Mouse (Mus musculus) megakaryocyte-erythroid progenitor cell, adult 5-6 weeks (primary cell): ENCODE data around the gene Errfi1. TPM values are rescaled to one million over a fixed set of nuclear protein-coding genes. Genes with fewer than 3 reads are reported as not detected.

Experiments
- ATAC-seq: replicated peaks from 2 replicates; pipeline ENCODE4 v1.8.0; 2016; ENCODE audit warnings: mild to moderate bottlenecking, inconsistent platforms; ENCODE audit not compliant: severe bottlenecking, poor library complexity, low FRiP score, low TSS enrichment
- total RNA-seq, 2 experiments: library from RNA; stranded (forward) in 1 of 2; stranded (reverse) in 1 of 2; fragments of 200-1000, 215-1000 nt in 1 of 2; fragments of >200 nt in 1 of 2; fragmentation: Nextera tagmentation in 1 of 2; gene quantifications; 2 replicates each; pipeline ENCODE4 v1.2.3; 2014 to 2017

Gene Errfi1
- total RNA-seq, 2 experiments from 2014 or later: 1.2 TPM; not detected in 1

DNA sequence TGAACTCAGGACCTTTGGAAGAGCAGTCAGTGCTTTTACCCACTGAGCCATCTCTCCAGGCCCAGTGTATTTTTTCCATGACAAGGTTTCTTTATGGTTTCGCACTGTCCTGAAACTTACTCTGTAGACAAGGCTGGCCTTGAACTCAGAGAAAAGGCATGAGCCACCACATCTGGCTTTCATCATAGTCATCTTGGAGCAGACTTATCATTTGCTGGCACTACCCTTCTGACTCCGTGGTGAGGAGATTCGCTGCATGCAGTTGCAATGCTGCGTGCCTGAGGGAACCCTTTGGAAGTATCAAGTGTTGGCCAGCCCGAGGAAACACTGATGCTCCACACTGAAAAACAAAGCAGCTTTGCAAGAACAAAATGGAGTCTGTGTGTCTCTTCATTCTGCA lies 11.7 kb upstream of the Errfi1 start:
- ATAC-seq: no peak

DNA sequence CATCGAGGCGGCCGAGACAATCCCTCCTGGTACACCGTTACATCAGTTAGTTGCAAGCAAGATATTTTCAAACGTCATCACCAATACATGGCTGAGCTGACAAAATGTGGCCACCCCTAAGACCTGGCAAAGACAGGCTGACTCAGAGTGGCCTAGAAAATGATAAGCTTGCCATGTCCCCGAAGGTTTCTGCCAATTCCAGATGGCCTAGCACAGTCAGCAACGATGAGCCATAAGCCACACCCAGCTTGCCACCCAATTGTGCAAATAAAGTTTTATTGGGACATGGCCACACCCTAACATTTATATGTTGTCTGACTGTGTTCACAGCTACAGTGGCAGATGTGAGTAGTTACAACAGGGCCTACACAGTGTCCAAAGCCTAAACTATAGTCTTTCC lies 10.5 kb upstream of the Errfi1 start:
- no peak for ATAC-seq

GRCm38 (mm10) chr4:150846316-150846715 lies 7.4 kb upstream of the Errfi1 start:
- ATAC-seq: no peak

DNA sequence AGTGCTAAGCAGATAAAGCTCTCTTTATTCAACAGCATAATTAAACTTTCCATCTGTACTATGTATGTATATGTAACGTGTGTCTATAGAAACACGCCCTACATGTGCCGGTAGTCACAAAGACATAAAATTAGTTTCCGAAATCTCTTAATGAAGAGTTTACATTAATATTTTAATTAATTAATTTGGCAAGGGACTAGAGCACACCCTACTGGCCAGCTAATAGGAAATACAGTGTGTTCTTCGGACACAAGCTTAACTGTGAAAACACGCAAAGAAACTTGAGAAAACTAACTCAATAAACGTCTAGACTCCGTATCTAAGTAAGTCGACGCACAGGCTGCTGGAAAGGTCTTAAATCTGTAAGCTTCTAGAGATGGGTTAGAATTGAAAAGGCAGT lies 3.8 kb upstream of the Errfi1 start:
- ATAC-seq: no peak

DNA sequence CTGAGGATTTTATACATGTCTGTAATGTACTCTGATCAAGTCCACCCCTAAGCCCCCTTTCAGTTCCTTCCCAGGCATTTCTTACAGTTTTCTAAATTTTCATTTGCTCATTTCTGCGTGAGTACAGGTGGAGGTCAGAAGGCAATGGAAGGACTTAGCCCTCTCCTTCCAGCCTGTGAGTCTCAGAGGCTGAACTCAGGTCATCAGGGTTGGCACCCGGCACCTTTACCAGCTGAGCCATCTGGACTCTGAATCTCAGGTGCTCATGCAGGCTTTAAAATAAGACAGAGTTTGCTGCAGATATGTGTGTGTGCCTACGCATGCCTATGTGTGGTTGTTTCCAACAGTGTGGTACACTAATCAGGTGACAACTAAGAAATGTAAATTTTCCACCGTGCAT lies 2.8 kb upstream of the Errfi1 start:
- ATAC-seq: no peak

DNA sequence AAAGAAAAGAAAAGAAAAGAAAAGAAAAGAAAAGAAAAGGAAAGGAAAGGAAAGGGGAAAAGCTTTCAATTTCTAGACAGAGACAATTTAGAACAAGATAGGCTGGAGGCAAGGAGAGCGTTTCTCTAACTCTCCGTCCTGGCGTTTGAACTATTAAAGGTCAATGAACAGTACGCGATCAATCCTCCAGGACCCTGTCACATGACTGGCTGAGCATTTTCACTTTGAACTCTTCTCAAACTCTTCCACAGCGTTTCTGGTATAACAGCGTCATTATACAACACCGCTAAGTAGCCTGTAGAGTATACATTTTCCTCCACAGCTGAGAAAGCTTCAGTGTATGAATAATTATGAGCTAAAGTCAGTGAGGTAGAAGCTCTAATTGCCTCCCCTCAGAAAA lies 1.7 kb upstream of the Errfi1 start:
- ATAC-seq: no peak

GRCm38 (mm10) chr4:150852479-150852878 lies 1.2 kb upstream of the Errfi1 start:
- ATAC-seq: no peak

DNA sequence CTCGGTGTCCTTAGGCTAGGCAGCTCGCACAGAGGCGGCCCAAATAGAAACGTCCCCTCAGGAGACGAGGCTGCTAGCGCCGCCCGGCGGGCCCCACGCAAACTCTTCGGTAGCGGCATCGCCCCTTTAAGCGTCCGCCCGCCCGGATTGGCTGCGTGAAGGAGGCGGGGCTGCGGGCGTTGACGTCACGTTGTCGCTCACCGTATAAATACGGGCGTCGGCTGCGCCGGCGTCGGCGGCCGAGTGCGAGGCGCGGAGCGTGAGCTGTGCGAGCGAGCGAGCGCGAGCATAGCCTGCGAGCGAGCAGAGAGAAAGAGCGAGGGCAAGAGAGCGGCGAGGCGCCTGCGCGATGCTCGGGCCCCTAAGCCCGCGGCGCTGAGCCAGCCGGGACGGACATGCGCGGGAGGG lies 1.1 kb downstream of the Errfi1 start:
- ATAC-seq: peak; percentile 94

- ATAC-seq: no peak
These were observed 1.6 kb downstream of the Errfi1 start for GRCm38 (mm10) chr4:150855346-150855745.

GRCm38 (mm10) chr4:150860526-150860925 lies 6.8 kb downstream of the Errfi1 start:
- no peak for ATAC-seq

- no peak for ATAC-seq
These were observed 7.4 kb downstream of the Errfi1 start for GRCm38 (mm10) chr4:150861161-150861560.

DNA sequence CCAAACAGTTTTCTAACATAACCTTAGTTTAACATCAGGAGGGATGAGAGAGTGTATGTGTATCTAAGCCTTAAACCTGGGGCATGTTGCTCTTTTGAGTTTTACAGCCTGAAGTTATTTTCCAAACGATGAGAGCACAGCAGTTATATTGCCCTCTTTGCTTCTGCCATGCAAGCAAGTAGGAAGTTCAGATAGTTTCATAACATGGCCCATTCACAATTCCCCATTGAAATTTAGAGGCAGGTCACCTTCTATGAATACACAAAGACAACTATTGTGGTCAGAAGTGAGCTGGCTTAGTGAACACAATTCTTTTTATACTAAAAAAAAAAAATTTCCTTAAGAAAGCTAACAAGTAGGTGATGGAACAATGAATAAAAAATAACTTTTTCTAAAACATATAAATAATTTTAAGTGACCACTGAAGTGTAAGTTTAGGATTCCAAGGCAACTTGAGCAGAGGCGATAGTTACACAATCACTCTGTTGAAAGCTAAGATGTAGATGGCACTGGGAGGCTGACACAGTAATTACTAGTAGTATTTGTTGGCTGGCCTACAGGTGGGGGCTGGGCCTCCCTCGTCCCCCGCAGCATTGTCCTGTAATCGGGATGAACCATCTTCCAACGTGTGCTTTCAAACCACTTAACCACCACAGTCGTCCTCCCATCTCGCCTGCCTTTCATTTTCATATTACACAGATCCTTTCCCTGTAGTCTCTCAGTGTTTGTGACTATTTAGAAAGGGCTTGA lies 9.1 kb downstream of the Errfi1 start:
- ATAC-seq: no peak

DNA sequence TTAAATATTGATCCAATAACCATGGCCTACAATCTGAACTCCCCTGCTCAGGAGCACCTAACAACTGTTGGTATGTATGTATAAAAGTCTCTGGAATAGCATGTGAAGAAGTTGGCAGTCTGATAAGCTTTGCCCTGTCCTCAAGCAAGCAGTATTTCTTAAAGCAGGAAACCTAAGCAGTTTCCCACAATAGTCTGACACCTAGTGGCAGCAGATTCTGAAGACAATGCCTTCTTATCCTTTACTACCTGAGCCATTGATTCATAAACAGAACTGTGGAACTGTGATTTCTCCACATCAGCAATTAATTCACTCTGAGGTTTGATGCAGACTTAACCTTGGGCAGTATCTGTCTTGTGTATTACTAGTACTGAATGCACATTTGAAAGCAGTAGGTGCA lies 11.7 kb downstream of the Errfi1 start:
- ATAC-seq: 0 out of 2 replicates have a peak, but pooled peaks have one; percentile 52

GRCm38 (mm10) chr4:150866069-150866468 lies 12.3 kb downstream of the Errfi1 start:
- ATAC-seq: no peak

DNA sequence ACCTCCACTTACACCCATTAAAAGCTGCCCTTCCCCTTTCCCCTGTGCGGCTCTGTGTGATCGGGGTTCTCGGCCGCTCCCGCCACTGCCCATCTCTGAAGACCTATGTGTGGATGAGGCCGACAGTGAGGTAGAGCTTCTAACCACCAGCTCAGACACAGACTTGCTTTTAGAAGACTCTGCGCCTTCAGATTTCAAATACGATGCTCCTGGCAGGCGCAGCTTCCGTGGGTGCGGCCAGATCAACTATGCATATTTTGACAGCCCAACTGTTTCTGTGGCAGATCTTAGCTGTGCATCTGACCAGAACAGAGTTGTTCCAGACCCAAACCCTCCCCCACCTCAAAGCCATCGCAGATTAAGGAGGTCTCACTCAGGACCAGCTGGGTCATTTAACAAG lies 12.8 kb downstream of the Errfi1 start:
- ATAC-seq: no peak

GRCm38 (mm10) chr4:150868161-150868560 lies 14.4 kb downstream of the Errfi1 start:
- ATAC-seq: no peak

- ATAC-seq: no peak
These were observed 15.1 kb downstream of the Errfi1 start for GRCm38 (mm10) chr4:150868859-150869258.

DNA sequence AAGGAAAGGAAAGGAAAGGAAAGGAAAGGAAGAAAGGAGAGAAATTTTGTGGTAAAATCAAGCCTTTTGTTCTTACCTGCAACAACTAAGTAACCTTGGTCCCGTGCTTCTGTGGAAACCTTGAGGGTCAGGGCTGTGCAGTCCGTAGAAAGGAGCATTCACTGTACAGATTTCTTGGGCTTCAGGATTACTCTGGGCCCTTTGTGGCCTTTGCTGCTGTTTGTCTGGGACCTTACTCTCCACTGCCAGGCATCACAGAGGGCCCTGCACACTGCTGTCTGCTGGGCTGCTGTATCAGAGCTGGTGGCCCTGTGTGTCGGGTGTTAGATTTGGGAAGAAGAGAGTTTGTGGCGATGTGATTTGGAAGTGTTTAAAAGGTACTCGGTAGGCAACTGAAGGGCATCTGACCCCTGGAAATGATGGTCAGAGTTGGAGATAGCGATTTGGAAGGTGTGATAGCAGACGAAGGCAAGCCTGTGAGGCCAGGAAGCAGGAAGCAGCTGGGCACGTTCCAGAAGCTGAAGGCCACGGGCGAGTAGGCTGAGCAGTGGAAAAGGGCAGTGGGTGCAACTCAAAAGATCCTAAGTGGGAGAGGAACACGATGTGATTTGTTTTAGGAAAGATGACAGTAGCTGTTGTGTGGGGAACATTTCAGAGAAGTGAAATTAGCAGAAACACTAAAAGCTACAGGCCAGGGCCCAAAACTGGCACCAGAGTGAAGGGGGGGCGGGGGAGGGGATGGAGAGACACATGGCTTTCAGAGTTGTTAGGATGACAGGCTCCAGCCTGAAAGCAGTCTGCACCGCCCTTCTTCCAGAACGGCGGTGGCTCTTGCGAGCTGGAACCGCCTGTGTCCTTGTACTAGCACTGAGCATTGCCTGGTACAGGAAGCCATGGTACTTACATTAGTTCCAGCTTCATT lies 15.8 kb downstream of the Errfi1 start:
- ATAC-seq: no peak

GRCm38 (mm10) chr4:150870963-150871391 lies 17.3 kb downstream of the Errfi1 start:
- no peak for ATAC-seq

GRCm38 (mm10) chr4:150871392-150872138 lies 17.8 kb downstream of the Errfi1 start:
- ATAC-seq: no peak
